11 mouse cellular contexts compared by ENCODE assay signal in the genomic region with DNA sequence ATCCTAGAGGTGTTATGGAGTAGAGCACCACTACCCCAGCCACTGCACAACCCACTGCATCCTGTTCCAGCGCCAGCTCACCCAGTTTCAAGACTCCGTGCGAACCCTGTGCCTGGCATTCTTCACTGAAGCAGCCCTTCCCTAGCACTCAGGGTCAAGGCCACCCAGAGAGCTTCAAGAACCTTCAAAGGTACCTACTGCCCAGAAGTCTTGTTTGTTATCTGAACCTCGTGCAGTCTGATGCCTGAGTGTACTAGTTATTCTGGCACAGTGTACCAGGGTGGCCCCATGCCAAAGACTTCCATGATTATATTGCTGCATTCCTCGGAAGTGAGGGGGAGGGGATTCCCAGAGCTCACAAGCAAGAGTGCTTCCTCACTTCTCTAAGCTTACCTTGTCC. TPM values are rescaled to one million over a fixed set of nuclear protein-coding genes. Genes with fewer than 3 reads are reported as not detected.
A peak's percentile ranks its signal among the peaks of the same experiment; 100 is the strongest.
DNase-seq lines count a peak whose midpoint lies in the region; ATAC-seq and TF ChIP-seq lines count a peak whose summit lies in the region.
"Had no signal": no experiment of that assay in that cellular context is flagged by ENCODE, and none has a peak within 500 bp of the region (broad histone marks: within the 10 kb centered on the region; RNA-seq: fewer than 3 reads in every experiment).

No protein-coding gene starts in this region.

- H3K27me3 ChIP-seq in forebrain, embryonic 16.5 days (replicated peaks; ENCODE audit: control insufficient read depth, insufficient read depth, low read length), result no peaks in the 10 kb centered on the region
- no peaks in the 10 kb centered on the region for H3K27me3 ChIP-seq in midbrain, embryonic 11.5 days (ENCODE audit: control insufficient read depth, insufficient read depth, low read length)
- H3K27me3 ChIP-seq: limb, embryonic 12.5 days; neural tube, embryonic 12.5 days had no signal

- H3K27ac ChIP-seq in left cerebral cortex, adult 2 months, result no peak overlapping the region
- no peak overlapping the region for H3K27ac ChIP-seq in forebrain, embryonic 16.5 days (ENCODE audit: low read length)
- no peak overlapping the region for H3K27ac ChIP-seq in midbrain, embryonic 11.5 days (ENCODE audit: low read depth, low read length)
- H3K27ac ChIP-seq: limb, embryonic 12.5 days; neural tube, embryonic 12.5 days had no signal

- WGBS in forebrain, embryonic 16.5 days, result 63% methylated on average over 5 of the region's 5 CpGs
- 88% methylated on average over 5 of the region's 5 CpGs for WGBS in midbrain, embryonic 11.5 days

- no peaks in the 10 kb centered on the region for H3K9me3 ChIP-seq in forebrain, embryonic 16.5 days (ENCODE audit: control insufficient read depth, low read length)
- H3K9me3 ChIP-seq in midbrain, embryonic 11.5 days (ENCODE audit: control insufficient read depth, low read length), result no peaks in the 10 kb centered on the region
- H3K9me3 ChIP-seq: limb, embryonic 12.5 days; neural tube, embryonic 12.5 days had no signal

- H3K4me2 ChIP-seq in forebrain, embryonic 16.5 days (ENCODE audit: low read length), result no peak overlapping the region
- no peak overlapping the region for H3K4me2 ChIP-seq in midbrain, embryonic 11.5 days
- H3K4me2 ChIP-seq: limb, embryonic 12.5 days; neural tube, embryonic 12.5 days had no signal

- intact Hi-C loops in left cerebral cortex, postnatal 4 days (cut with DNase I), result no loop called here
- intact Hi-C loops in left cerebral cortex, adult 2 months (cut with DNase I), result loop anchor here (5.0 kb wide), 1 partner anchor 41 kb away; no protein-coding TSS in a partner anchor

- ATAC-seq in forebrain, embryonic 16.5 days, result peak; percentile 47
- no peak for ATAC-seq in midbrain, embryonic 11.5 days (ENCODE audit: low FRiP score)

- H3K36me3 ChIP-seq in forebrain, embryonic 16.5 days (ENCODE audit: control insufficient read depth, insufficient read depth), result peaks cover 60% of the 10 kb centered on the region
- H3K36me3 ChIP-seq in midbrain, embryonic 11.5 days (ENCODE audit: control insufficient read depth, insufficient read depth, low read length), result peaks cover 7% of the 10 kb centered on the region; the same call in 1 of the 2 replicates
- H3K36me3 ChIP-seq: limb, embryonic 12.5 days had no signal

- peak; percentile 60 to 64 for DNase-seq in cerebellum, postnatal 10 days
- DNase-seq in cerebellum, adult 9-11 months, result no peak
- peak; percentile 46 for DNase-seq in left cerebral cortex, postnatal 4 days
- no peak for DNase-seq in left cerebral cortex, adult 2 months (ENCODE audit: extremely low spot score in 1 of 2, low spot score in 2 of 2)
- peak; percentile 62 for DNase-seq in lung, postnatal 36 days
- DNase-seq in midbrain, embryonic 11.5 days (ENCODE audit: low spot score, missing footprints), result no peak
- DNase-seq in frontal cortex, postnatal 25 days (ENCODE audit: low spot score in 2 of 2), result no peak

- H3K4me1 ChIP-seq in forebrain, embryonic 16.5 days (replicated peaks; ENCODE audit: control insufficient read depth, insufficient read depth, low read length), result peaks cover 3% of the 10 kb centered on the region
- H3K4me1 ChIP-seq in midbrain, embryonic 11.5 days (ENCODE audit: control insufficient read depth, insufficient read depth, low read length), result no peaks in the 10 kb centered on the region
- H3K4me1 ChIP-seq: neural tube, embryonic 12.5 days had no signal

- H3K9ac ChIP-seq in forebrain, embryonic 16.5 days (replicated peaks; ENCODE audit: low read depth, low read length), result no peak overlapping the region
- no peak overlapping the region for H3K9ac ChIP-seq in midbrain, embryonic 11.5 days (ENCODE audit: low read length)
- H3K9ac ChIP-seq: limb, embryonic 12.5 days; neural tube, embryonic 12.5 days had no signal

- TF ChIP-seq CTCF in left cerebral cortex, adult 2 months (IDR thresholded peaks at IDR 0.05), result no peak

- no peak overlapping the region for H3K4me3 ChIP-seq in left cerebral cortex, adult 2 months
- no peak overlapping the region for H3K4me3 ChIP-seq in forebrain, embryonic 16.5 days (replicated peaks; ENCODE audit: low read length)
- no peak overlapping the region for H3K4me3 ChIP-seq in midbrain, embryonic 11.5 days (ENCODE audit: low read depth, low read length)
- H3K4me3 ChIP-seq: limb, embryonic 12.5 days; neural tube, embryonic 12.5 days had no signal

RNA-seq across cellular contexts. Expression of a gene that starts 38.1 kb away (rescaled TPM):
- 100 to 1,000 TPM; 715 to 768 TPM for total RNA-seq in left cerebral cortex, postnatal 4 days (2021)
- total RNA-seq in left cerebral cortex, adult 2 months (2021), result 100 to 1,000 TPM; 730 to 772 TPM
- 322 and 396 TPM in 2 replicates for polyA plus RNA-seq in forebrain, embryonic 16.5 days (2015; fragmentation: Nextera tagmentation; extraction: Ambion mirVana)
- 51.0 and 59.6 TPM in 2 replicates for polyA plus RNA-seq in midbrain, embryonic 11.5 days (2014; fragmentation: Nextera tagmentation; extraction: Ambion mirVana)

RNA-seq across cellular contexts. Expression of a gene that starts 57.6 kb away (rescaled TPM):
- not detected for total RNA-seq in left cerebral cortex, postnatal 4 days (2021)
- not detected for total RNA-seq in left cerebral cortex, adult 2 months (2021)
- polyA plus RNA-seq in forebrain, embryonic 16.5 days (2015; fragmentation: Nextera tagmentation; extraction: Ambion mirVana), result not detected in 2 replicates
- polyA plus RNA-seq in midbrain, embryonic 11.5 days (2014; fragmentation: Nextera tagmentation; extraction: Ambion mirVana), result not detected in 2 replicates
- polyA plus RNA-seq: gonadal fat pad, adult 2 months; limb, embryonic 12.5 days; neural tube, embryonic 12.5 days had no signal

Comparison
In these comparisons a context has a peak if more than half of its experiments do, and no peak if none do; other contexts are left out.
1. DNase-seq: peak in cerebellum, postnatal 10 days (2 of 2), left cerebral cortex, postnatal 4 days (single experiment) and lung, postnatal 36 days (single experiment); none in cerebellum, adult 9-11 months (single experiment), left cerebral cortex, adult 2 months (0 of 2), midbrain, embryonic 11.5 days (single experiment) and frontal cortex, postnatal 25 days (0 of 2).